Mouse (Mus musculus): ENCODE measurements around the gene Zbtb12.

DNA sequence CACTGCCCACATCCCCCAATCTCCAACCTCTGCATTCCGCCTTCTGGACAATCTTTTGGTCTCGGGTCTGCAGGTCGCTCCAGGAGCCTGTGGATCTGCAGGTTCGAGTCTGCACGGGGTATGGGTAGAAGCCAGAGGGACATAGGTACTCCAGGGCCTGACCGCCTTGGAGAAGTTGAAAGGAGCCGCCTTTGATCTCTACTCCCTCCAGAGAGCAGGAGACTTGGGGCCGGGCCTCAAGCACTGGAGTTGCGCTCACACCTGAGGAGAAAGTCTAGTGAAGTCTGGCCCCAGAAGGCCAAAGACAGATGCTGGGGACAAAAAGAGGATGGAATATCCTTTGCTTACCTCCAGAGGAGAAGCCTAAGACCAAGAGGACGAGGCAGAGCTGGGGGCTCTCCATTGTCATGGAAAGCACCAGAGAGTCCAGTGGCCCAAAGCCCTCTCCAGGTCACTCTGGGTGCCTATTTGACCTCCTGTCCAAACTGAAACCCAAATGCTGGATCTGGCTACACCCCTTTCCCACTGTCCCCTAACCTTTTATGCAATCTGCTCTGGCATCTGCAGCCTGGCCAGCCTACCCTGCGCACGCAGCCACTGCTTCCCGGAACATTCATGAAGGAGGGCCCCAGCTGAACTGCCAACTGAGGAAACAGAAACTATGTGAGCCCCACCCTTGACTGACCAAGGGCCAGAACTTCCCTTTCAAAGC, 17.4 kb upstream of the Zbtb12 start:
- TF ChIP-seq CTCF (IDR thresholded peaks at IDR 0.05; ENCODE audit: insufficient read depth, low read length): no peak
- no peak for TF ChIP-seq POLR2A (IDR thresholded peaks at IDR 0.05; ENCODE audit: borderline replicate concordance, extremely low read depth, low read depth, low read length)
